Mouse (Mus musculus) urinary bladder, postnatal 4 days (tissue): ENCODE measurements around the gene Ralgps1.
"Not testable (repeated sequence)": the region's sequence is repeated elsewhere in the genome, so short reads cannot be mapped to it uniquely, and the experiment has no call there.

ENCODE experiments used
- DNase-seq, 2 experiments: peaks; one replicate each; pipeline ENCODE4 v3.0.0; 2021 to 2022; ENCODE audit warnings: low spot score in 2 of 2

Gene Ralgps1

GRCm38 (mm10) chr2:33215177-33215699, 156.0 kb downstream of the Ralgps1 start:
- no peak for DNase-seq

- DNase-seq, result not testable (repeated sequence)
Observed at GRCm38 (mm10) chr2:33211263-33211662, 160.0 kb downstream of the Ralgps1 start.

GRCm38 (mm10) chr2:33210841-33211240, 160.4 kb downstream of the Ralgps1 start:
- DNase-seq, result no peak

GRCm38 (mm10) chr2:33208134-33208533, 163.2 kb downstream of the Ralgps1 start:
- no peak for DNase-seq

GRCm38 (mm10) chr2:33207069-33207468, 164.2 kb downstream of the Ralgps1 start:
- peak; percentile 55 to 70 for DNase-seq

GRCm38 (mm10) chr2:33205939-33206525, 165.3 kb downstream of the Ralgps1 start:
- DNase-seq, result no peak

- DNase-seq, result no peak
Observed at GRCm38 (mm10) chr2:33204980-33205379, 166.3 kb downstream of the Ralgps1 start.

- no peak for DNase-seq
Observed at GRCm38 (mm10) chr2:33203284-33203683, 168.0 kb downstream of the Ralgps1 start.

GRCm38 (mm10) chr2:33200368-33201068, 170.8 kb downstream of the Ralgps1 start:
- no peak for DNase-seq

- no peak for DNase-seq
Observed at GRCm38 (mm10) chr2:33189976-33190375, 181.3 kb downstream of the Ralgps1 start.

- no peak for DNase-seq
Observed at GRCm38 (mm10) chr2:33188925-33189670, 182.2 kb downstream of the Ralgps1 start.

GRCm38 (mm10) chr2:33187874-33188273, 183.4 kb downstream of the Ralgps1 start:
- no peak for DNase-seq

GRCm38 (mm10) chr2:33186505-33186904, 184.8 kb downstream of the Ralgps1 start:
- no peak for DNase-seq

- no peak for DNase-seq
Observed at GRCm38 (mm10) chr2:33185258-33185657, 186.0 kb downstream of the Ralgps1 start.

GRCm38 (mm10) chr2:33184641-33185040, 186.6 kb downstream of the Ralgps1 start:
- no peak for DNase-seq

GRCm38 (mm10) chr2:33183321-33183720, 188.0 kb downstream of the Ralgps1 start:
- no peak for DNase-seq

- DNase-seq, result no peak
Observed at GRCm38 (mm10) chr2:33179930-33180630, 191.2 kb downstream of the Ralgps1 start.

GRCm38 (mm10) chr2:33179171-33179929, 191.9 kb downstream of the Ralgps1 start:
- DNase-seq, result no peak

GRCm38 (mm10) chr2:33178243-33178932, 192.9 kb downstream of the Ralgps1 start:
- no peak for DNase-seq

- DNase-seq, result peak in 1 of 2 experiments; percentile 40
Observed at GRCm38 (mm10) chr2:33177443-33178242, 193.6 kb downstream of the Ralgps1 start.
